Mouse (Mus musculus): Measurements from ENCODE around the gene Rgs3. TPM values are rescaled to one million over a fixed set of nuclear protein-coding genes. Genes with fewer than 3 reads are reported as not detected.
A peak's percentile ranks its signal among the peaks of the same experiment; 100 is the strongest.

The Rgs3 gene
- polyA plus RNA-seq, 1 experiment from 2014 or later = 43.3 TPM

DNA sequence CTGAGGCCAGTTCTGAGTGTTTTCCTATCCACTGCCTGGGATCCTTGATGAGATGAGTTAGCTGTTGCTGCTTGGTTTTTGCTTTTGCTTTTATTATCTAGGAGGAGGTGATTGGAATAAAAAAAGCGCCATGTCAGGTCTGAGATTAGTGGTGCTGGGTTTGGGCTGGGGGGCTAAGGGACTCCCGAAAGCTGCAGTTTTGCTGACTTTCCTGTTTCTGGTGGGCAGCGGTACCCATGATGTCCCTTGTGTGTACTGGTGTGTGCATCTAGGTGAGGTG lies 60.3 kb downstream of the Rgs3 start:
- no peaks in the 10 kb centered on the region for H3K9me3 ChIP-seq
- peaks cover 41% of the 10 kb centered on the region for H3K4me1 ChIP-seq (replicated peaks)
- no peak for ATAC-seq (ENCODE audit: insufficient number of reproducible peaks, insufficient read depth, low FRiP score, low TSS enrichment, low read depth)
- 88% methylated on average over 3 of the region's 3 CpGs for WGBS
- H3K4me2 ChIP-seq = no peak overlapping the region
- 0 out of 2 replicates have a peak overlapping the region, but pooled peaks have one; percentile 1 for H3K4me3 ChIP-seq (replicated peaks)
- no peak overlapping the region for H3K9ac ChIP-seq (replicated peaks)
- H3K27ac ChIP-seq = peak overlapping the region; percentile 45; the same call in 1 of the 2 replicates
- H3K36me3 ChIP-seq = no peaks in the 10 kb centered on the region
- peaks cover 14% of the 10 kb centered on the region; the same call in 1 of the 2 replicates for H3K27me3 ChIP-seq

GRCm38 (mm10) chr4:62621151-62621550 lies 61.5 kb downstream of the Rgs3 start:
- H3K9ac ChIP-seq (replicated peaks) = no peak overlapping the region
- H3K4me1 ChIP-seq (replicated peaks) = peaks cover 54% of the 10 kb centered on the region
- no peak overlapping the region for H3K4me3 ChIP-seq (replicated peaks)
- ATAC-seq (ENCODE audit: insufficient number of reproducible peaks, insufficient read depth, low FRiP score, low TSS enrichment, low read depth) = no peak
- H3K27me3 ChIP-seq = 0 out of 2 replicates have a peak, but pooled peaks cover 8% of the 10 kb centered on the region
- 0 out of 2 replicates have a peak overlapping the region, but pooled peaks have one; percentile 13 for H3K4me2 ChIP-seq
- 71% methylated on average over 9 of the region's 9 CpGs for WGBS
- H3K27ac ChIP-seq = no peak overlapping the region
- no peaks in the 10 kb centered on the region for H3K36me3 ChIP-seq
- H3K9me3 ChIP-seq = no peaks in the 10 kb centered on the region

DNA sequence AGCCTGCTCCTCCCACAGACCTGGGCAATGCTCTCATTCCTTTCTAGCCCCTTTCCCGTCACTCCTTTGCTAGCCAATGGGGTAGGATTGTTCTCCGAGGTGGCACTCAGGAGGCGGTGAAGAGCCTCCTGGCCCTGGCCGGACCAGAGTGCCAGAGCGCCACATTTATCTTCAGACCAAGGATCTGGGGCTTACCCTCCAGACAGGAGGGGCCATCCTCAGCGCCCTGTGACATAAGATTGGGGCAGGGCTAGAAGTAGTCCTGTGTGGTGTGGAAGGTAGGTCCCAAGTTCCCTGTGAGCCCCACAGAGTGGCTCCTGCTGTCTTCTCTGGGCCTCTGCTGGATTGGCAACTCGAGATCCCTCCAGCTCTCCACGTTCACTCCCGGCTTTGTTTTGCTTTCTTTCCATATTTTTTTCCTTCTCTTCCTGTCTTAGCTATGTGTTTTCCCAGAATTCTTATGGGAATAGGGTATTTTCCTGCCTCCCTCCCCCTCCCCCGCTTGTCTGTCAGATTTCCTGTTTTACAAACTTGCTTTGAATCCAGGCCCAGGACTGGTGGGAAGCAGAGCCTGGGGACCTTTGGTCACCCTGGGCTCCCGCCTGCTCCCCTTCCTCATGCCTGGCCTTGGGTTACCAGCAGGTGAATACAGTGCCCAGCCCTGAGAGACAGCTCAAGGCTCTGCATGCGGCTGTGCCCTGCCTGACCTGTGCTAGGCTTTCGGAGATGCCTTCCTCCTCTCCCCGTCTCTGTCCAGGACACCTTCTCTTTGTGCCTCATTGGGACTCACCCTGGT lies 62.4 kb downstream of the Rgs3 start:
- peaks cover 63% of the 10 kb centered on the region for H3K4me1 ChIP-seq (replicated peaks)
- WGBS = 65% methylated on average over 14 of the region's 14 CpGs
- 0 out of 2 replicates have a peak, but pooled peaks cover under 1% of the 10 kb centered on the region for H3K27me3 ChIP-seq
- peak overlapping the region; percentile 13; the same call in 1 of the 2 replicates for H3K4me2 ChIP-seq
- 0 out of 2 replicates have a peak overlapping the region, but pooled peaks have one; percentile 31 for H3K9ac ChIP-seq (replicated peaks)
- H3K36me3 ChIP-seq = no peaks in the 10 kb centered on the region
- H3K27ac ChIP-seq = peak overlapping the region; percentile 69
- no peak overlapping the region for H3K4me3 ChIP-seq (replicated peaks)
- no peaks in the 10 kb centered on the region for H3K9me3 ChIP-seq
- ATAC-seq (ENCODE audit: insufficient number of reproducible peaks, insufficient read depth, low FRiP score, low TSS enrichment, low read depth) = no peak

DNA sequence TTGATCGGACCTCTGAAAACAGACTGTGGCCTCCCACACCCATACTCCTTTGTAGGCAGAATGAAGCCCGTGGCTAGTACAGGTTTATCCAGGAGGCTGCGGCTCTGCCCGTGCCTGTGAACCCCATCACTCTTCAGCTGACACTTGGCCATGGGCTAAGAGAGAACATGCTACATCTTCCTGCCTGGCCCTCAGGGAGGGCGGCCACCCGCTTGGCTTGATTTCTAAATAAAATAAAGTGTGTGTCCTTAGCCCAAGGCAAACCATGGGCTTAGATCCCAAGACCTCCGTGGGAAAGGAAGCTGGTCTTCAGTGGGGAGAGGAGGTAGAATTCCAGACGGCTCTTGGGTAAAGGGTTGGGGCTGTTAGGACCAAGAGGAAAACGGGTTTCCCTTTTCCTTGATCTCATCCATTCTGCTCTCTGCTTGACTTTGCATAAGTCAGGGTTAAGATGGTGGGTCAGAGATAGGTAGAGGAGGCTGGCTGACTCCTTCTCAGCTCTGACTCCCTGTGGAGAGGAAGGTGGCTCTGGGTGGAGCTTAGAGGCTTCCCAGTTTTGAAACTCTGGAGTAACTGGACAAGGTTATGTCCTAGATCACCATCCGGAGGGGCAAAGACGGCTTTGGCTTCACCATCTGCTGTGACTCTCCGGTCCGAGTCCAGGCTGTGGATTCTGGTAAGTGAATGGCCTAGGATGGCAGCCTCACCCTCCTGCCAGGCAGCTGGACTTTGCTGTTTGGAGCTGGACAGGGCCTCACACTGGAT lies 63.8 kb downstream of the Rgs3 start:
- Histone ChIP-seq H3K4me1 (replicated peaks) (peaks cover 62% of the 10 kb centered on the region), H3K9me3 (no peaks in the 10 kb centered on the region), H3K4me3 (replicated peaks) (no peak overlapping the region), H3K9ac (replicated peaks) (no peak overlapping the region), H3K27me3 (no peaks in the 10 kb centered on the region), H3K27ac (peak overlapping the region; percentile 7; the same call in 1 of the 2 replicates), H3K36me3 (no peaks in the 10 kb centered on the region), H3K4me2 (no peak overlapping the region)
- no peak for ATAC-seq (ENCODE audit: insufficient number of reproducible peaks, insufficient read depth, low FRiP score, low TSS enrichment, low read depth)
- WGBS = 76% methylated on average over 13 of the region's 13 CpGs

DNA sequence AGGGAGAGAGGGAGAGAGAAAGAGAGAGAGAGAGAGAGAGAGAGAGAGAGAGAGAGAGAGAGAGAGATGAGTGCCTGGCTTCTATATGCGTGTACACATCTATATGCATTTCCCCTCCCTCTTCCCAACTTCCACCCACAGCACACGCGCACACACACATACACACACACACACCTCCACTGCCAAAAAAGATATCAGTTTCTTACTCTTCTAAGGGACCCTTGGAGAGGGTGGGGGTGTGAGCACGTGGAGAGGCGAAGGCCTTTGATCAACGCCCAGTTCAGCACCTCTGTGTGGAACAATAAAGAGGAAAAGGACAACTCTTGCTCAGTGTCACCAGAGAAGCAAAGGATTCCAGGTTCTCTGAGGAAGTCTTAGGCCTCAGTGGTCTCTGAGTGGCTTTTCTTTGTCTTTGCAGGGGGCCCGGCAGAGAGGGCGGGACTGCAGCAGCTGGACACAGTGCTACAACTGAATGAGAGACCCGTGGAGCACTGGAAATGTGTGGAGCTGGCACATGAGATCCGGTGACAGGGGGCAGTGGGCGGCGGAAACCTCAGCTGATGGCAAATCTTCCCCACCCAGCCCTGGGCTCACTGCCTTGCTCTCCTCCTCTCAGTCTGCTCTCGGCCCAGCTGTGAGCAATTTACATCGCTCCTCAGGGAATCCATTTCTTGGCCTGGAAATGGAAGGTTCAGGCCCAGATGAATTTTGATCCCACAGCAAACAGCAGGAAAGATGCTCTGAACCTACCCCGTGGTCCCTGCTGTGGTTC lies 65.2 kb downstream of the Rgs3 start:
- 36% methylated on average over 15 of the region's 15 CpGs for WGBS
- no peak overlapping the region; the same call in 1 of the 2 replicates for H3K9ac ChIP-seq (replicated peaks)
- ATAC-seq (ENCODE audit: insufficient number of reproducible peaks, insufficient read depth, low FRiP score, low TSS enrichment, low read depth) = peak; percentile 23; the same call in 1 of the 2 replicates
- H3K36me3 ChIP-seq = no peaks in the 10 kb centered on the region
- no peak overlapping the region for H3K4me3 ChIP-seq (replicated peaks)
- peaks cover 61% of the 10 kb centered on the region for H3K4me1 ChIP-seq (replicated peaks)
- H3K27ac ChIP-seq = peak overlapping the region; percentile 90
- H3K27me3 ChIP-seq = no peaks in the 10 kb centered on the region
- 0 out of 2 replicates have a peak overlapping the region, but pooled peaks have one; percentile 8 for H3K4me2 ChIP-seq
- H3K9me3 ChIP-seq = no peaks in the 10 kb centered on the region

- H3K9ac ChIP-seq (replicated peaks) = no peak overlapping the region; the same call in 1 of the 2 replicates
- H3K4me1 ChIP-seq (replicated peaks) = peaks cover 68% of the 10 kb centered on the region
- peak overlapping the region; percentile 90 for H3K27ac ChIP-seq
- 66% methylated on average over 19 of the region's 19 CpGs for WGBS
- no peaks in the 10 kb centered on the region for H3K27me3 ChIP-seq
- 0 out of 2 replicates have a peak overlapping the region, but pooled peaks have one; percentile 8 for H3K4me2 ChIP-seq
- no peak; the same call in 1 of the 2 replicates for ATAC-seq (ENCODE audit: insufficient number of reproducible peaks, insufficient read depth, low FRiP score, low TSS enrichment, low read depth)
- no peak overlapping the region for H3K4me3 ChIP-seq (replicated peaks)
- no peaks in the 10 kb centered on the region for H3K9me3 ChIP-seq
- H3K36me3 ChIP-seq = no peaks in the 10 kb centered on the region
These were observed 65.9 kb downstream of the Rgs3 start for GRCm38 (mm10) chr4:62625451-62626061.

GRCm38 (mm10) chr4:62626228-62627026 lies 66.8 kb downstream of the Rgs3 start:
- Histone ChIP-seq H3K4me3 (replicated peaks) (no peak overlapping the region), H3K4me2 (no peak overlapping the region)

DNA sequence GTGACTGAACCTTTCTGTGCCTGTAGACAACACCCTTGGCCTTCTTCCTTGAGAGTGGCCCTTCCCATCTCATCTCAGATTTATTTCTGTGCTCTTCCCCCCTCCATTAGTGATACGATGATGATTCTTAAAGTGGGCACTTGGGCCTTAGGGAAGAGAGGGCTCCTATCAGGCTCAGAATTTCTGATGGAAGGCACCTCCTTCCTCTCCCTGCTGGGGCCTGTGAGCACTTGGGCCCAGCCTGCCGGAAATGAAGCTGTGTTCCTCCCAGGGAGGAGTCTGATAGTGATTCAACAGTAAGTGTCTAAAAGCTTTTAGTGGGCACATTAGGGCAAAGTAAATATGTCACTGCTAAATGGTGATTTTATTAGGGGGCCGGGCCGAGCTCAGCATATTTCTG lies 67.7 kb downstream of the Rgs3 start:
- H3K4me1 ChIP-seq (replicated peaks) = peaks cover 71% of the 10 kb centered on the region
- no peak for ATAC-seq (ENCODE audit: insufficient number of reproducible peaks, insufficient read depth, low FRiP score, low TSS enrichment, low read depth)
- 60% methylated on average over 4 of the region's 4 CpGs for WGBS

More at GRCm38 (mm10) chr4:62626228-62627026, 66.8 kb downstream of the Rgs3 start:
- peaks cover 76% of the 10 kb centered on the region for H3K4me1 ChIP-seq (replicated peaks)
- H3K36me3 ChIP-seq = no peaks in the 10 kb centered on the region
- no peak overlapping the region for H3K9ac ChIP-seq (replicated peaks)
- no peaks in the 10 kb centered on the region for H3K9me3 ChIP-seq
- no peak for ATAC-seq (ENCODE audit: insufficient number of reproducible peaks, insufficient read depth, low FRiP score, low TSS enrichment, low read depth)
- no peaks in the 10 kb centered on the region for H3K27me3 ChIP-seq
- no peak overlapping the region; the same call in 1 of the 2 replicates for H3K27ac ChIP-seq
- WGBS = 75% methylated on average over 15 of the region's 15 CpGs

DNA sequence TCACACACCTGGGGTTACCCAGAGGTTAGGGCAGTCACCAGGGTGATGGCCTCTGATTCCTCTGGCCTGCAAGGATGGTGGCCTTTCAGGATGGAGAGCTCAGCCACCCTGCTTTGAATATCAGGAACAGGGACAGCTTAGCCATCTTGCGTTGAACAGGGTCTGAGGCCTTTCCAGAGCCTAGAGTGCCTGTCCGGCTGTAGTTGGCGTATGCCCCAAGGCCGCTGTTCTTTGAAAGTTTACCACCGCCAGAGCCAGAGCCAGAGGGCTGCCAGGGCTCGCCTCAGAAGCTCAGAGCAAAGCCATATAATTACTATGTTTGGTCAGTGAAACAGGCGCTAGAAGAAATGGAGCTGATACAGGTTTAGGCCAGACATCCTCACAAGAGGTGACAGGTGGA lies 68.9 kb downstream of the Rgs3 start:
- peaks cover 64% of the 10 kb centered on the region for H3K4me1 ChIP-seq (replicated peaks)
- no peaks in the 10 kb centered on the region for H3K36me3 ChIP-seq
- H3K4me2 ChIP-seq = no peak overlapping the region
- no peak overlapping the region for H3K9ac ChIP-seq (replicated peaks)
- H3K4me3 ChIP-seq (replicated peaks) = no peak overlapping the region
- H3K9me3 ChIP-seq = no peaks in the 10 kb centered on the region
- no peak overlapping the region for H3K27ac ChIP-seq
- H3K27me3 ChIP-seq = no peaks in the 10 kb centered on the region
- no peak for ATAC-seq (ENCODE audit: insufficient number of reproducible peaks, insufficient read depth, low FRiP score, low TSS enrichment, low read depth)
- 73% methylated on average over 7 of the region's 7 CpGs for WGBS

More for the DNA sequence above, 67.7 kb downstream of the Rgs3 start:
- H3K4me3 ChIP-seq (replicated peaks) = no peak overlapping the region
- no peak overlapping the region for H3K9ac ChIP-seq (replicated peaks)
- no peaks in the 10 kb centered on the region for H3K9me3 ChIP-seq
- H3K4me2 ChIP-seq = no peak overlapping the region
- H3K27me3 ChIP-seq = no peaks in the 10 kb centered on the region
- H3K36me3 ChIP-seq = no peaks in the 10 kb centered on the region
- H3K27ac ChIP-seq = no peak overlapping the region

DNA sequence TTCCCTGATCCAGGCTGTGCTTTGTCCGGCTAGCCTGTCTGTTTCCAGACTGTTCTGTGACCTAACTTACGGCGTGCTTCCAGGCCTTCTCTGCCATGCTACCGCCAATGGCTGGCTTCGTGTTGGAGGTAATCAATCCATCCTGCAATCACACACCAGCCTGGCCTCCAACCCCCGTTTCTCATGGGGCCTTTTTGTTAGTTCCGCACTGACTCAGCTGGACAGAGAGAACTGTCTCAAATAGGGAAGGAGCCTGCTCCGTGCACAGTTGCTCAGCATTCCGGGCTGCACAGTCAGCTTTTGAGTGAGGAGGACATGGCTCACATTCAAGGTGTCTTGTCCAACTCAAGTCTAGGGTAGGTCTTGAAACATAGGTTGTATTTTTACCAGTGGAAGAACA lies 69.8 kb downstream of the Rgs3 start:
- H3K4me2 ChIP-seq = no peak overlapping the region
- H3K36me3 ChIP-seq = no peaks in the 10 kb centered on the region
- WGBS = 55% methylated on average over 9 of the region's 9 CpGs
- peaks cover 64% of the 10 kb centered on the region for H3K4me1 ChIP-seq (replicated peaks)
- H3K27ac ChIP-seq = no peak overlapping the region
- no peak overlapping the region for H3K4me3 ChIP-seq (replicated peaks)
- H3K9me3 ChIP-seq = no peaks in the 10 kb centered on the region
- H3K27me3 ChIP-seq = no peaks in the 10 kb centered on the region
- no peak for ATAC-seq (ENCODE audit: insufficient number of reproducible peaks, insufficient read depth, low FRiP score, low TSS enrichment, low read depth)
- H3K9ac ChIP-seq (replicated peaks) = no peak overlapping the region
